Mouse (Mus musculus): ENCODE results near the gene Gpsm1. TPM values are rescaled to one million over a fixed set of nuclear protein-coding genes. Genes with fewer than 3 reads are reported as not detected.
A peak's percentile ranks its signal among the peaks of the same experiment; 100 is the strongest.

Gene Gpsm1
- polyA plus RNA-seq, 1 experiment, result 20.5 TPM

- Histone ChIP-seq H3K36me3 (ENCODE audit: control insufficient read depth, insufficient read depth, low read length) (no peaks in the 10 kb centered on the region), H3K27me3 (ENCODE audit: control insufficient read depth, insufficient read depth, low read length) (no peaks in the 10 kb centered on the region), H3K27ac (ENCODE audit: control insufficient read depth, insufficient read depth, low read depth, low read length) (no peak overlapping the region), H3K4me3 (ENCODE audit: control insufficient read depth, low read depth, low read length) (no peak overlapping the region), H3K4me1 (ENCODE audit: control insufficient read depth, insufficient read depth, low read length) (peaks cover 4% of the 10 kb centered on the region; the same call in 1 of the 2 replicates)
- no peak for TF ChIP-seq CTCF (IDR thresholded peaks at IDR 0.05; ENCODE audit: control insufficient read depth, insufficient read depth, insufficient replicate concordance, low read depth, low read length)
- TF ChIP-seq POLR2A (IDR thresholded peaks at IDR 0.05; ENCODE audit: control insufficient read depth, low read depth, low read length), result no peak
Measured at GRCm38 (mm10) chr2:26341510-26341981, 26.2 kb downstream of the Gpsm1 start.

- Histone ChIP-seq H3K27me3 (ENCODE audit: control insufficient read depth, insufficient read depth, low read length) (no peaks in the 10 kb centered on the region), H3K27ac (ENCODE audit: control insufficient read depth, insufficient read depth, low read depth, low read length) (no peak overlapping the region), H3K4me3 (ENCODE audit: control insufficient read depth, low read depth, low read length) (no peak overlapping the region), H3K4me1 (ENCODE audit: control insufficient read depth, insufficient read depth, low read length) (peaks cover 4% of the 10 kb centered on the region; the same call in 1 of the 2 replicates), H3K36me3 (ENCODE audit: control insufficient read depth, insufficient read depth, low read length) (no peaks in the 10 kb centered on the region)
- TF ChIP-seq POLR2A (IDR thresholded peaks at IDR 0.05; ENCODE audit: control insufficient read depth, low read depth, low read length) (no peak), CTCF (IDR thresholded peaks at IDR 0.05; ENCODE audit: control insufficient read depth, insufficient read depth, insufficient replicate concordance, low read depth, low read length) (no peak)
Measured at GRCm38 (mm10) chr2:26342044-26342443, 26.7 kb downstream of the Gpsm1 start.

- Histone ChIP-seq H3K4me1 (ENCODE audit: control insufficient read depth, insufficient read depth, low read length) (peaks cover 4% of the 10 kb centered on the region; the same call in 1 of the 2 replicates), H3K27me3 (ENCODE audit: control insufficient read depth, insufficient read depth, low read length) (no peaks in the 10 kb centered on the region), H3K4me3 (ENCODE audit: control insufficient read depth, low read depth, low read length) (no peak overlapping the region), H3K27ac (ENCODE audit: control insufficient read depth, insufficient read depth, low read depth, low read length) (no peak overlapping the region), H3K36me3 (ENCODE audit: control insufficient read depth, insufficient read depth, low read length) (no peaks in the 10 kb centered on the region)
- TF ChIP-seq POLR2A (IDR thresholded peaks at IDR 0.05; ENCODE audit: control insufficient read depth, low read depth, low read length), result no peak
Measured at GRCm38 (mm10) chr2:26342609-26343490, 27.5 kb downstream of the Gpsm1 start.

- TF ChIP-seq POLR2A (IDR thresholded peaks at IDR 0.05; ENCODE audit: control insufficient read depth, low read depth, low read length), result no peak
- no peak for TF ChIP-seq CTCF (IDR thresholded peaks at IDR 0.05; ENCODE audit: control insufficient read depth, insufficient read depth, insufficient replicate concordance, low read depth, low read length)
- H3K27ac ChIP-seq (ENCODE audit: control insufficient read depth, insufficient read depth, low read depth, low read length), result no peak overlapping the region
- H3K36me3 ChIP-seq (ENCODE audit: control insufficient read depth, insufficient read depth, low read length), result no peaks in the 10 kb centered on the region; the same call in 1 of the 2 replicates
- no peak overlapping the region for H3K4me3 ChIP-seq (ENCODE audit: control insufficient read depth, low read depth, low read length)
- no peaks in the 10 kb centered on the region for H3K27me3 ChIP-seq (ENCODE audit: control insufficient read depth, insufficient read depth, low read length)
- peaks cover 14% of the 10 kb centered on the region for H3K4me1 ChIP-seq (ENCODE audit: control insufficient read depth, insufficient read depth, low read length)
Measured at GRCm38 (mm10) chr2:26348241-26348640, 32.9 kb downstream of the Gpsm1 start.

GRCm38 (mm10) chr2:26351358-26352290, 36.3 kb downstream of the Gpsm1 start, which contains the start of gene Dnlz:
Dnlz (minus strand) TSS chr2:26352110.
- H3K36me3 ChIP-seq (ENCODE audit: control insufficient read depth, insufficient read depth, low read length), result no peaks in the 10 kb centered on the region; the same call in 1 of the 2 replicates
- H3K27ac ChIP-seq (ENCODE audit: control insufficient read depth, insufficient read depth, low read depth, low read length), result peak within 1 kb of the TSS; percentile 79
- TF ChIP-seq CTCF (IDR thresholded peaks at IDR 0.05; ENCODE audit: control insufficient read depth, insufficient read depth, insufficient replicate concordance, low read depth, low read length), result peak; percentile 50; the same call in 1 of the 2 replicates
- TF ChIP-seq POLR2A (IDR thresholded peaks at IDR 0.05; ENCODE audit: control insufficient read depth, low read depth, low read length), result peak; percentile 51; the same call in 1 of the 2 replicates
- no peaks in the 10 kb centered on the region for H3K27me3 ChIP-seq (ENCODE audit: control insufficient read depth, insufficient read depth, low read length)
- H3K4me1 ChIP-seq (ENCODE audit: control insufficient read depth, insufficient read depth, low read length), result peaks cover 14% of the 10 kb centered on the region
- H3K4me3 ChIP-seq (ENCODE audit: control insufficient read depth, low read depth, low read length), result peak within 1 kb of the TSS; percentile 94

GRCm38 (mm10) chr2:26352291-26352910, 37.1 kb downstream of the Gpsm1 start:
- H3K36me3 ChIP-seq (ENCODE audit: control insufficient read depth, insufficient read depth, low read length), result no peaks in the 10 kb centered on the region; the same call in 1 of the 2 replicates
- H3K4me1 ChIP-seq (ENCODE audit: control insufficient read depth, insufficient read depth, low read length), result peaks cover 14% of the 10 kb centered on the region
- H3K4me3 ChIP-seq (ENCODE audit: control insufficient read depth, low read depth, low read length), result peak overlapping the region; percentile 94
- H3K27ac ChIP-seq (ENCODE audit: control insufficient read depth, insufficient read depth, low read depth, low read length), result 0 out of 2 replicates have a peak overlapping the region, but pooled peaks have one; percentile 40
- no peaks in the 10 kb centered on the region for H3K27me3 ChIP-seq (ENCODE audit: control insufficient read depth, insufficient read depth, low read length)
- TF ChIP-seq CTCF (IDR thresholded peaks at IDR 0.05; ENCODE audit: control insufficient read depth, insufficient read depth, insufficient replicate concordance, low read depth, low read length), result no peak
- no peak for TF ChIP-seq POLR2A (IDR thresholded peaks at IDR 0.05; ENCODE audit: control insufficient read depth, low read depth, low read length)

Measured in testis, adult 2 months (tissue).